Mouse (Mus musculus) lung, embryonic 14.5 days (tissue): ENCODE data around the gene Plaur. TPM values are rescaled to one million over a fixed set of nuclear protein-coding genes. Genes with fewer than 3 reads are reported as not detected.

Experiments
- ATAC-seq: fragments of 200-750 bp; cut with Nextera tagmentation; 2 replicates; pipeline ENCODE4 v1.8.0; 2017; ENCODE audit warnings: mild to moderate bottlenecking, moderate TSS enrichment, moderate library complexity; ENCODE audit not compliant: insufficient read depth
- DNase-seq: peaks from one replicate; pipeline ENCODE4 v3.0.0-alpha.2; 2015
- H3K27ac ChIP-seq: fragments of 300-500 bp; sonication (generic); 2 replicates; pipeline ENCODE4 v1.5.1; 2014; ENCODE audit warnings: low read depth, mild to moderate bottlenecking, moderate library complexity
- H3K27me3 ChIP-seq: fragments of 300-500 bp; sonication (generic); 2 replicates; pipeline ENCODE4 v1.6.1; 2014; ENCODE audit warnings: low read length, control low read depth; ENCODE audit not compliant: insufficient read depth
- H3K36me3 ChIP-seq: fragments of 300-500 bp; sonication (generic); 2 replicates; pipeline ENCODE4 v1.6.1; 2014; ENCODE audit warnings: control low read depth; ENCODE audit not compliant: insufficient read depth
- H3K4me1 ChIP-seq: fragments of 300-500 bp; sonication (generic); 2 replicates; pipeline ENCODE4 v1.6.1; 2014; ENCODE audit warnings: antibody characterized with exemption, control low read depth; ENCODE audit not compliant: insufficient read depth
- H3K4me2 ChIP-seq: fragments of 300-500 bp; sonication (generic); 2 replicates; pipeline ENCODE4 v1.6.1; 2014; ENCODE audit warnings: mild to moderate bottlenecking
- H3K4me3 ChIP-seq: fragments of 300-500 bp; sonication (generic); 2 replicates; pipeline ENCODE4 v1.5.1; 2014; ENCODE audit warnings: low read depth, low read length
- H3K9ac ChIP-seq: fragments of 300-500 bp; sonication (generic); 2 replicates; pipeline ENCODE4 v1.6.1; 2014
- H3K9me3 ChIP-seq: fragments of 300-500 bp; sonication (generic); 2 replicates; pipeline ENCODE4 v1.6.1; 2016; ENCODE audit warnings: low read depth, low read length, control low read depth
- CTCF ChIP-seq: IDR thresholded peaks from 2 replicates; pipeline ENCODE4 v1.5.1; 2016; ENCODE audit warnings: antibody characterized with exemption, low read depth
- WGBS: fragments of 180-500 bp; shearing (Covaris S2); extraction: QIAGEN DNeasy Blood & Tissue Kit; methylation state at CpG from one replicate; pipeline ENCODE4 v1.1.7; 2014; 5-methylcytosine and 5-hydroxymethylcytosine counted together
- polyA plus RNA-seq: library from polyadenylated mRNA; unstranded; fragments of >200 nt; fragmentation: Nextera tagmentation; extraction: Ambion mirVana; gene quantifications from 2 replicates; pipeline ENCODE4 v1.2.1, GENCODE M21; 2014

Gene Plaur
- polyA plus RNA-seq, 1 experiment from 2014 or later, result 18.1 TPM

DNA sequence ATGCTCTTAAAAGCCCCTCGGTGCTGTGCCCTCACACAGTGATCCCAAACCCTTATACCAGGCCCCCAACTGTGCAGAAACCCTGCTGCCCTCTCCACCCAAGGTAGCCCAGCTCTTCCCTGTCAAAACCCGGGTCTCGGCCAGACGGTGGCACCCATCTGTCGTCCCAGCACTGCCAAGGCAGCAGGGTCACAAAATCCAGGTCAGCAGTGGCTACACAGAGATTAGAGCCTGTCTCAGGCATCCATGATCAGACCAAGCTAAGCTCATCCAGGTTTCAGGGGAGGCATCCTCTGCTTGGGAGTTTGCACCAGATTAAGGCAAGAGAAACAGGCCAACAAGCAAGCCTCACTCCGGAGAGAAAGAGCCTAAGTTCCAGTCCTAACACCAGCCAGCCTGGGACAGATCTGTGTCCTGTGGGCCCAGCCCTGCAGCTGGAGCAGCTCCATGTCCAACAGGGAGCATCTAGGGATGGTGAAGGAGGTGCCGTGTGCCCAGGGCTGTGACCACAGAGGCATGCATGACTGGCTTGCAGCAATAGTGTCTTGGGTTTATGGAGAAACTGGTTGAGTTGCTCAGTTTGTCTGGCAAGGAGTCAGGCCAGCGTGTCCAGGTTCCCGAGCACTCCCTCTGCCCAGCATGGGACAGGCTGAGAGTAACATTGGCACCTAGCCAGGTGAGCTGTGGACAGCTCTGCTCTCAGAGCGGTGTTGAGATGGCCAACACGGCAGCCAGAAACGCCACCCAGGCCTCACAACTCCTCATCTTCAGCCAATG, 38.1 kb upstream of the Plaur start:
- Histone ChIP-seq H3K9me3 (no peaks in the 10 kb centered on the region), H3K36me3 (peaks cover 17% of the 10 kb centered on the region), H3K4me1 (no peaks in the 10 kb centered on the region), H3K4me2 (no peak overlapping the region), H3K4me3 (no peak overlapping the region), H3K9ac (no peak overlapping the region), H3K27ac (no peak overlapping the region), H3K27me3 (no peaks in the 10 kb centered on the region)
- ATAC-seq, result peak; percentile 36; the same call in 1 of the 2 replicates
- peak; percentile 72 for DNase-seq
- TF ChIP-seq CTCF, result no peak
- 62% methylated on average over 12 of the region's 12 CpGs for WGBS

- Histone ChIP-seq H3K4me2 (no peak overlapping the region), H3K27ac (no peak overlapping the region), H3K4me1 (no peaks in the 10 kb centered on the region), H3K9me3 (no peaks in the 10 kb centered on the region), H3K27me3 (no peaks in the 10 kb centered on the region), H3K9ac (no peak overlapping the region), H3K4me3 (no peak overlapping the region), H3K36me3 (peaks cover 13% of the 10 kb centered on the region)
- WGBS, result 79% methylated on average over 9 of the region's 9 CpGs
- DNase-seq (no peak), ATAC-seq (no peak)
- TF ChIP-seq CTCF, result no peak
These were observed 36.4 kb upstream of the Plaur start for GRCm38 (mm10) chr7:24425919-24426318.

DNA sequence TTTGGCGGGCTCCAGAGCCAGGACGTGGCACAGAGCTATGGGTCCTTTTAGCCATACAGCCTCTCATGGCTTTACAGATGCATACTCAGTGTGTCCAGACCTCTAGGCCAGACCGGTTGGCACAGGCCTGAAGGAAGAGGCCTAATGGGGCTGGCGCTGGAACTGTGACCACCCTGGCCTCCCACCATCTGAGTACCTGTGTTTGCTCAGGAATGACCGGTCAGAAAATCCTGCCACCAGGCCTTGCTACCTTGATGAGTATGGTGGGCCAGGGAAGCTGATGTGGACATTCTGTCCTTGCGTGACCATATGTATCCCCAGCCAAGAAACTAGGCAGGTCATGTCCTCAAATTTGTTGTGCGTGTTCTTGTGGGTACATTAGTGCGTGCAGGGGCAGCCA, 35.1 kb upstream of the Plaur start:
- peaks cover 3% of the 10 kb centered on the region; the same call in 1 of the 2 replicates for H3K4me1 ChIP-seq
- no peak overlapping the region for H3K4me2 ChIP-seq
- H3K27ac ChIP-seq, result no peak overlapping the region
- H3K4me3 ChIP-seq, result no peak overlapping the region
- no peak for TF ChIP-seq CTCF
- H3K9me3 ChIP-seq, result no peaks in the 10 kb centered on the region
- DNase-seq, result no peak
- 96% methylated on average over 8 of the region's 8 CpGs for WGBS
- peaks cover 2% of the 10 kb centered on the region; the same call in 1 of the 2 replicates for H3K27me3 ChIP-seq
- H3K9ac ChIP-seq, result no peak overlapping the region
- peaks cover 3% of the 10 kb centered on the region; the same call in 1 of the 2 replicates for H3K36me3 ChIP-seq
- no peak for ATAC-seq

DNA sequence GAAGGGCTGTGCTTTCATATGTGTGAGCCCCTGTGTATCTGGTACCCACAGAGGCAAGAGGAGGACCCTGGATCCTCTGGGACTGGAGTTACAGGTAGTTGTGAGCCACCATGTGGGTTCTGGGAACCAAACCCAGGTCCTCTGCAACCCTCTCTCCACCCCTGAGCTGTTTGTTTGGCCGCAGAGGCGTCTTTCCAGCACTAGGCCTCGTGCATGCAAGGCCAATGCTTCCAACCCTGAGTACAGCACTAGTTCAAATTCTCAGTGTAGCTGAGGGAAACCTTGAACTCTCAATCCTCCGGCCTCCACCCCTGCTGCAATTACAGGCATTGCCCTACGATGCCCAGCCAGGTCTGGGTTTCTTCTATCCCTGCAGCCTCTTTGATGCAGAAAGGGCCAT, 33.6 kb upstream of the Plaur start:
- ATAC-seq (no peak), DNase-seq (no peak)
- 84% methylated on average over 5 of the region's 5 CpGs for WGBS
- H3K4me1 ChIP-seq, result peaks cover 3% of the 10 kb centered on the region; the same call in 1 of the 2 replicates
- H3K27ac ChIP-seq, result no peak overlapping the region
- H3K36me3 ChIP-seq, result no peaks in the 10 kb centered on the region
- TF ChIP-seq CTCF, result no peak
- no peak overlapping the region for H3K4me3 ChIP-seq
- no peak overlapping the region for H3K9ac ChIP-seq
- peaks cover 14% of the 10 kb centered on the region for H3K27me3 ChIP-seq
- H3K4me2 ChIP-seq, result no peak overlapping the region
- no peaks in the 10 kb centered on the region; the same call in 1 of the 2 replicates for H3K9me3 ChIP-seq

- ATAC-seq (no peak), DNase-seq (peak; percentile 23)
- Histone ChIP-seq H3K9ac (no peak overlapping the region), H3K36me3 (no peaks in the 10 kb centered on the region), H3K27me3 (peaks cover 14% of the 10 kb centered on the region), H3K4me3 (no peak overlapping the region), H3K9me3 (no peaks in the 10 kb centered on the region; the same call in 1 of the 2 replicates), H3K4me2 (no peak overlapping the region), H3K27ac (no peak overlapping the region), H3K4me1 (peaks cover 3% of the 10 kb centered on the region; the same call in 1 of the 2 replicates)
- no peak for TF ChIP-seq CTCF
- WGBS, result 47% methylated on average over 16 of the region's 16 CpGs
These were observed 32.7 kb upstream of the Plaur start for GRCm38 (mm10) chr7:24429413-24430112.

DNA sequence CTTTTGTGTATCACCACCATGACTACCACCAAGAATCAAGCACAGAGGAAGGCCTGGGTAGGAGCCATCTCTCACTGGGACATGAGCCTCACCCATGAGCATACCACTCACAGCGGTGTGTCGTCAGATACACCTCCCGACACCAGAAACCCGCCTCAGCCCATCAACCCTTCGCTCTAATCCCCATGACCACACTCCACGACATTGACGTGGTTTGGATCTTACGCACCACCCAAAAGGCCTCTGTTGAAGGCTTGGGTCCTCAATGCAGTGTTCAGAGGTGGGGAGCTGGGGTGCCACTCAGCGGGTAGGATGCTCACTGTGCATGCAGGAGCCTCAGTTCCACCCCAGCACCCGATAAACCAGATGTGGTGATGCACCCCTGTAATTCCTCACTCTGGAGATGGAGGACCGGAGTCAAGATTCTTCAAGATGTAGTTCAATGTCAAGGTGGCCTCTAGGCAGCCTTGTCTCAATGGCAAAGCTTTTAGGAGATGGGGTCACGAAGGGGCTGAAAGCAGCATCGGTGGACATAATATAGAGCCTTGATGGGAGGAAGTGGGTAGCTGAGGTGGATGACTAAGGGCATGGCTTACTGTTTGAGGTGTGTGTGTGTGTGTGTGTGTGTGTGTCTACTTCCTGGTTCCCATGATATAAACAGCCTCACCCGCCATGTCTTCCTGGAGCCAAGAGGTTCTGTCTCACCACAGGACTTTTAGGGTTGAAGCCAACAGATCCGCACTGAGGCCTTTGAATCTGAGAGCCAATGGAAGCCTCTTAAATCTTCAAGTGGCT, 31.5 kb upstream of the Plaur start:
- no peak overlapping the region for H3K9ac ChIP-seq
- peaks cover 3% of the 10 kb centered on the region; the same call in 1 of the 2 replicates for H3K4me1 ChIP-seq
- H3K4me3 ChIP-seq, result no peak overlapping the region
- no peak for ATAC-seq
- H3K27ac ChIP-seq, result no peak overlapping the region
- no peak for TF ChIP-seq CTCF
- DNase-seq, result no peak
- no peaks in the 10 kb centered on the region for H3K36me3 ChIP-seq
- peaks cover 14% of the 10 kb centered on the region for H3K27me3 ChIP-seq
- H3K9me3 ChIP-seq, result no peaks in the 10 kb centered on the region; the same call in 1 of the 2 replicates
- WGBS, result 93% methylated on average over 15 of the region's 15 CpGs
- no peak overlapping the region for H3K4me2 ChIP-seq

DNA sequence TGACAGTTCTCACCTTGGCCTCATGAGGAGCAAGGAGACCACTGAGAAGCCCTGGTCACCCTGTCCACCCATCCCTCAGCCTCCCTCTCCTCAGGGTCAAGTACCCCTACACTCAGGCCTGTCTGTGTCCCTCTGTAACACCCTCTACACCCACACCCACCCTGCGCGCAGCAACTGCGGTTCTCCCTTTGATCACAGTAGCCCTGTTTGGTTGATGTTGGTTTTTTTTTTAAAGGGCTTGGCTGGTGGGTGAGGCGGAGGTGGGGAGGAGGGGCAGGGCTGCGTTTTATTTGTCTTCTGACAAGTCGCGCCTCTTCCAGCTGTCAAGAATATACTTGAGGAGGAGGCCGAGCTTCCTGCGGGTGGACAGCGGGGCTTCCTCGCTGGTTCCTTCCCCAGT, 30.6 kb upstream of the Plaur start:
- no peak for DNase-seq
- H3K4me3 ChIP-seq, result no peak overlapping the region
- H3K36me3 ChIP-seq, result no peaks in the 10 kb centered on the region
- H3K4me1 ChIP-seq, result peaks cover 3% of the 10 kb centered on the region; the same call in 1 of the 2 replicates
- no peak for ATAC-seq
- H3K9me3 ChIP-seq, result no peaks in the 10 kb centered on the region; the same call in 1 of the 2 replicates
- H3K27ac ChIP-seq, result no peak overlapping the region
- 0 out of 2 replicates have a peak overlapping the region, but pooled peaks have one; percentile 4 for H3K4me2 ChIP-seq
- H3K9ac ChIP-seq, result no peak overlapping the region
- TF ChIP-seq CTCF, result no peak
- 15% methylated on average over 11 of the region's 11 CpGs for WGBS
- H3K27me3 ChIP-seq, result peaks cover 14% of the 10 kb centered on the region
